Mouse (Mus musculus): Measurements from ENCODE around the gene Prickle2.

Prickle2 gene

GRCm38 (mm10) chr6:92665530-92665989 is 40.4 kb downstream of the Prickle2 start:
- peak; percentile 86 for DNase-seq

- DNase-seq, result no peak
Observed at GRCm38 (mm10) chr6:92663885-92664284, 42.1 kb downstream of the Prickle2 start.

GRCm38 (mm10) chr6:92663433-92663832 is 42.5 kb downstream of the Prickle2 start:
- DNase-seq, result no peak

- no peak for DNase-seq
Observed at GRCm38 (mm10) chr6:92649063-92649462, 56.9 kb downstream of the Prickle2 start.

GRCm38 (mm10) chr6:92648571-92648970 is 57.4 kb downstream of the Prickle2 start:
- no peak for DNase-seq

- no peak for DNase-seq
Observed at GRCm38 (mm10) chr6:92642929-92643328, 63.0 kb downstream of the Prickle2 start.

- no peak for DNase-seq
Observed at GRCm38 (mm10) chr6:92641956-92642355, 64.0 kb downstream of the Prickle2 start.

- DNase-seq, result no peak
Observed at GRCm38 (mm10) chr6:92640896-92641295, 65.1 kb downstream of the Prickle2 start.

- DNase-seq, result no peak
Observed at GRCm38 (mm10) chr6:92636431-92636830, 69.5 kb downstream of the Prickle2 start.

- DNase-seq, result no peak
Observed at GRCm38 (mm10) chr6:92634876-92635468, 71.0 kb downstream of the Prickle2 start.

- peak; percentile 41 for DNase-seq
Observed at GRCm38 (mm10) chr6:92630991-92631390, 75.0 kb downstream of the Prickle2 start.

- no peak for DNase-seq
Observed at GRCm38 (mm10) chr6:92627711-92628110, 78.2 kb downstream of the Prickle2 start.

- DNase-seq, result no peak
Observed at GRCm38 (mm10) chr6:92627048-92627617, 78.8 kb downstream of the Prickle2 start.

GRCm38 (mm10) chr6:92625923-92626322 is 80.0 kb downstream of the Prickle2 start:
- peak; percentile 14 for DNase-seq

GRCm38 (mm10) chr6:92624306-92624705 is 81.6 kb downstream of the Prickle2 start:
- DNase-seq, result no peak

GRCm38 (mm10) chr6:92617183-92617582 is 88.8 kb downstream of the Prickle2 start:
- DNase-seq, result no peak

GRCm38 (mm10) chr6:92614771-92615170 is 91.2 kb downstream of the Prickle2 start:
- peak; percentile 14 for DNase-seq

GRCm38 (mm10) chr6:92612151-92612769 is 93.7 kb downstream of the Prickle2 start:
- DNase-seq, result peak; percentile 17

GRCm38 (mm10) chr6:92609682-92610235 is 96.2 kb downstream of the Prickle2 start:
- peak; percentile 38 for DNase-seq

- DNase-seq, result peak; percentile 9
Observed at GRCm38 (mm10) chr6:92609078-92609477, 96.9 kb downstream of the Prickle2 start.

GRCm38 (mm10) chr6:92605156-92605555 is 100.8 kb downstream of the Prickle2 start:
- DNase-seq, result no peak

GRCm38 (mm10) chr6:92596340-92596739 is 109.6 kb downstream of the Prickle2 start:
- DNase-seq, result no peak

GRCm38 (mm10) chr6:92589381-92590065 is 116.4 kb downstream of the Prickle2 start:
- DNase-seq, result no peak
